Mouse (Mus musculus): ENCODE results near the gene Atp12a. TPM values are rescaled to one million over a fixed set of nuclear protein-coding genes. Genes with fewer than 3 reads are reported as not detected.

The Atp12a gene
- polyA plus RNA-seq, 1 experiment from 2014 or later: 0.04 TPM

DNA sequence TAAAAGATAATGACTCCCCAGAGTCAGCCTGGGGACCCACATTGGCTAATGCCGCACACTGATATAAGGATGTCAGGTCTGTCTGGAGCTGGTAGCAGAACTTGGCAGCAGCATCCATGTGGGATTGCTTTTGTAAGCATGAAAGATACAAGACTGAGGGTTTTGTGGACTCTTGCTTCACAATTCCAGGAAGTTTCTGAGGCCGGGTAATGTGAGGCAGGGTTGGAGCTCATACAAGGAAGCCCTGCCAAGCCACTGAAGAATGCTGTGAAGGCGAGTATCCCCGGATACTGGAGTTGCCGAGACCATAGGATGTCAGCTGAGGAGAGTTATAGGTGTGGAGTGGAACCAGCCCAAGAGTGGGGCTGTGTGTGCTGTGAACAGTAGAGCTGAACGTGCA, 5.7 kb upstream of the Atp12a start:
- 85% methylated on average over 6 of the region's 6 CpGs for WGBS
- no peaks in the 10 kb centered on the region for H3K4me1 ChIP-seq (replicated peaks; ENCODE audit: control insufficient read depth, insufficient read depth, low read length)

DNA sequence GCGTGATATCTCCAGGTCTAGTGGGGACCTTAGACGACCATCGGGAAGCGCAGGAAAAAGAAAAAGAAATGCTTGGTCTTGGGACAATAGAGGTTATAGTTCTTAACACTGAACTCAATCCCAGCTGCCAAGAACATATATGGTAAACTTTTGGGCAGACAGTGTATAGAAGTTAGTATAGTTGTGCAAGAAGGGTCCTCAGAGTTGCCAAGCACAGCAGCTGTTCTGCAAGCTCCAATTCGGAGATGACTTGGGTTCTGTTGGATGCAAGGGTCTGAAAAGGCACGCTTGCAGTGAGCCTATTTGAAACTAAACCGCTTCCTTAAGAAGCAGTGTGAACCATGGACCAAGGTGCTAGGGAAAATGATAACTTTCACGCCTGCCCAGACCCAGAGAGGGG, 424 bp downstream of the Atp12a start:
- WGBS: 38% methylated on average over 8 of the region's 8 CpGs

More for the DNA sequence above, 5.7 kb upstream of the Atp12a start:
- H3K27me3 ChIP-seq (ENCODE audit: control insufficient read depth, insufficient read depth, low read length): peaks cover 11% of the 10 kb centered on the region; the same call in 1 of the 2 replicates
- H3K4me2 ChIP-seq (ENCODE audit: low read depth, low read length, severe bottlenecking): no peak overlapping the region
- no peaks in the 10 kb centered on the region for H3K36me3 ChIP-seq (ENCODE audit: control insufficient read depth, insufficient read depth, low read length)
- H3K9me3 ChIP-seq (ENCODE audit: control insufficient read depth, low read length): no peaks in the 10 kb centered on the region
- ATAC-seq (replicated peaks; ENCODE audit: low FRiP score): no peak
- no peak overlapping the region for H3K4me3 ChIP-seq (ENCODE audit: low read depth, low read length)
- no peak for DNase-seq (ENCODE audit: low spot score)
- H3K27ac ChIP-seq (ENCODE audit: low read depth, low read length): no peak overlapping the region
- no peak overlapping the region for H3K9ac ChIP-seq (ENCODE audit: low read length)

DNA sequence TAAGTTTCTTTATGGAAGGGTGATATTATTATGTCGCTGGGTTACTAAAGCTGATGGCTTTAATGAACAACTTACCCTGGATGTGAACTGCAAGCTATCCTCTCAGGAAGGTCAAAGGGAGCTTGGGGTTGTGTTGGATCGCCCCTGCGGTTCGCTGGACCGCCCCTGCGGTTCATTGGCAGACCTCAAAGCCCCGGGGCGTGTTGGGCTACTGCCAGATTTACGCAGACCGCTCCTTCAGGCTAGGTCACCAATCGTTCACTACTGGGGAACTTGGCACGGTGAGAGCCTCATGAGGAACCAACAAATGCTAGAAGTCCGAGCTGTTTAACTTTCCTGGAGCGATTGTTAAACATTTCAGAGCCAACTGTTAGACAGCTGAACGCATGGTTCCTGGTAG, 1.8 kb downstream of the Atp12a start:
- DNase-seq (ENCODE audit: low spot score) (no peak), ATAC-seq (replicated peaks; ENCODE audit: low FRiP score) (no peak)
- H3K27ac ChIP-seq (ENCODE audit: low read depth, low read length): no peak overlapping the region
- 0 out of 2 replicates have a peak, but pooled peaks cover 2% of the 10 kb centered on the region for H3K4me1 ChIP-seq (replicated peaks; ENCODE audit: control insufficient read depth, insufficient read depth, low read length)
- peaks cover 39% of the 10 kb centered on the region for H3K27me3 ChIP-seq (ENCODE audit: control insufficient read depth, insufficient read depth, low read length)
- H3K4me3 ChIP-seq (ENCODE audit: low read depth, low read length): no peak overlapping the region
- H3K9me3 ChIP-seq (ENCODE audit: control insufficient read depth, low read length): no peaks in the 10 kb centered on the region
- H3K9ac ChIP-seq (ENCODE audit: low read length): no peak overlapping the region
- WGBS: 37% methylated on average over 15 of the region's 15 CpGs
- no peaks in the 10 kb centered on the region for H3K36me3 ChIP-seq (ENCODE audit: control insufficient read depth, insufficient read depth, low read length)
- no peak overlapping the region for H3K4me2 ChIP-seq (ENCODE audit: low read depth, low read length, severe bottlenecking)

More for the DNA sequence above, 424 bp downstream of the Atp12a start:
- Histone ChIP-seq H3K27me3 (ENCODE audit: control insufficient read depth, insufficient read depth, low read length) (peaks cover 39% of the 10 kb centered on the region), H3K9me3 (ENCODE audit: control insufficient read depth, low read length) (no peaks in the 10 kb centered on the region), H3K4me3 (ENCODE audit: low read depth, low read length) (peak overlapping the region; percentile 31), H3K9ac (ENCODE audit: low read length) (peak overlapping the region; percentile 23; the same call in 1 of the 2 replicates), H3K4me2 (ENCODE audit: low read depth, low read length, severe bottlenecking) (peak overlapping the region; percentile 58), H3K4me1 (replicated peaks; ENCODE audit: control insufficient read depth, insufficient read depth, low read length) (0 out of 2 replicates have a peak, but pooled peaks cover 2% of the 10 kb centered on the region), H3K36me3 (ENCODE audit: control insufficient read depth, insufficient read depth, low read length) (no peaks in the 10 kb centered on the region), H3K27ac (ENCODE audit: low read depth, low read length) (no peak overlapping the region)
- DNase-seq (ENCODE audit: low spot score): no peak
- ATAC-seq (replicated peaks; ENCODE audit: low FRiP score): no peak

DNA sequence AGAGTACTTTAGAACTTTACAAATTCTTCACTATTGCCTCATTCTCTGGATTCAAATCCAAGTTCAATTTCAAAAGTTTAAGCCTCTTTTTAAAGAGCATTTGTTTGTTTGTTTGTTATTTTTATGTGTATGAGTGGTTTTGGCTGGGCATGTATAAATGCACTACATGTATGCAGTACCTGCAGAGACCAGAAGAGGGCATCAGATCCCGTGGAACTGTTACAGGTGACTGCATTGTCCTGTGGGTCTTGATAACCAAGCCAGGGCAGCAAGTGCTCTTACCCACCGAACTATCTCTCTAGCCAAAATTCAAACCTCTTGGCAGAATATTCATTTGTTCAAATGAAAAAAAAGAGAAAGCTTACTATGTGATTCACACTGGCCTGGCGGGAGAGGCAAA, 4.0 kb downstream of the Atp12a start:
- no peaks in the 10 kb centered on the region for H3K9me3 ChIP-seq (ENCODE audit: control insufficient read depth, low read length)
- H3K4me1 ChIP-seq (replicated peaks; ENCODE audit: control insufficient read depth, insufficient read depth, low read length): 0 out of 2 replicates have a peak, but pooled peaks cover 2% of the 10 kb centered on the region
- peaks cover 31% of the 10 kb centered on the region for H3K27me3 ChIP-seq (ENCODE audit: control insufficient read depth, insufficient read depth, low read length)
- no peak overlapping the region for H3K27ac ChIP-seq (ENCODE audit: low read depth, low read length)
- DNase-seq (ENCODE audit: low spot score) (no peak), ATAC-seq (replicated peaks; ENCODE audit: low FRiP score) (no peak)
- no peak overlapping the region for H3K4me2 ChIP-seq (ENCODE audit: low read depth, low read length, severe bottlenecking)
- H3K9ac ChIP-seq (ENCODE audit: low read length): no peak overlapping the region
- no peak overlapping the region for H3K4me3 ChIP-seq (ENCODE audit: low read depth, low read length)
- no peaks in the 10 kb centered on the region for H3K36me3 ChIP-seq (ENCODE audit: control insufficient read depth, insufficient read depth, low read length)
- WGBS: 61% methylated on average over 3 of the region's 3 CpGs

DNA sequence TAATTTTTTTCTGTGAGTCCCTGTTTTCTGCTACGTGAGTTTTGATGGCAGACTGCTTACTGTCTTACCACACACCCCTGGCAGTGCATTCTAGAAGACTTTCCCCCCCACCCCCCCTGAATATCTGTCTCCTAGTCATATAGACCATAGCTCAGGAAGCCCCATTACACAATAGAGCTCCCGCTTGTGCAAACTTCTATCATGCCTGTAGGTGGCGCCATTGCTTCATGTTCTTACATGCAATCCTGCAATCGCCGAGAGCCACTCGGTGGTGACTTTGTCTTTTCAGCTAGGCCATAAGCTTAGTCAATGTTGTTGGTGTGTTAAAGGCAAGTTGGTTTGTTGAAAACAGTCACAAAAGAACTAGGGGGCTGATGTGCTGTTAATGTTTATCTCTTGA, 10.9 kb downstream of the Atp12a start:
- ATAC-seq (replicated peaks; ENCODE audit: low FRiP score): peak; percentile 58; the same call in 1 of the 2 replicates
- Histone ChIP-seq H3K4me3 (ENCODE audit: low read depth, low read length) (no peak overlapping the region), H3K4me1 (replicated peaks; ENCODE audit: control insufficient read depth, insufficient read depth, low read length) (no peaks in the 10 kb centered on the region), H3K27ac (ENCODE audit: low read depth, low read length) (no peak overlapping the region), H3K4me2 (ENCODE audit: low read depth, low read length, severe bottlenecking) (no peak overlapping the region), H3K27me3 (ENCODE audit: control insufficient read depth, insufficient read depth, low read length) (no peaks in the 10 kb centered on the region), H3K9ac (ENCODE audit: low read length) (no peak overlapping the region), H3K9me3 (ENCODE audit: control insufficient read depth, low read length) (no peaks in the 10 kb centered on the region), H3K36me3 (ENCODE audit: control insufficient read depth, insufficient read depth, low read length) (no peaks in the 10 kb centered on the region)
- DNase-seq (ENCODE audit: low spot score): peak; percentile 88
- 4% methylated on average over 6 of the region's 6 CpGs for WGBS

DNA sequence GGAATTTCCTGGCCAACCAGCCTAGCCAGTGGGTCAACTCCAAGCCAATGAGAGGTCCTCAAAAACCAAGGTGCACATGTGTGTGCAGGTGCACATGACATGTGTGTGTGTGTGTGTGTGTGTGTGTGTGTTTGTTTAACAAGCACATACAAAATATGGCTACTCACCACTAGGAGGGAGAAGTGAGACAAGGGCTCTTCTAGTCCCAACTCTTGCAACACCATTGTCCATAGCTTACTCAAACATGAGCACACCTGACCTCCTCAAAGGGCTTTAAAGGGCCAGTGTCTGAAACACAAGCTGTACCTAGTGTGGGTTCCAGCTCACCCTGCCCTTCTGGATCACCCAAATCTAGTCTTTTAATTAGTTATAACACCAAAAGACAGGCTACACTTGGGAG, 12.9 kb downstream of the Atp12a start:
- no peak for DNase-seq (ENCODE audit: low spot score)
- Histone ChIP-seq H3K9me3 (ENCODE audit: control insufficient read depth, low read length) (no peaks in the 10 kb centered on the region), H3K4me3 (ENCODE audit: low read depth, low read length) (no peak overlapping the region), H3K27me3 (ENCODE audit: control insufficient read depth, insufficient read depth, low read length) (no peaks in the 10 kb centered on the region), H3K27ac (ENCODE audit: low read depth, low read length) (no peak overlapping the region), H3K4me1 (replicated peaks; ENCODE audit: control insufficient read depth, insufficient read depth, low read length) (no peaks in the 10 kb centered on the region), H3K36me3 (ENCODE audit: control insufficient read depth, insufficient read depth, low read length) (no peaks in the 10 kb centered on the region), H3K4me2 (ENCODE audit: low read depth, low read length, severe bottlenecking) (no peak overlapping the region), H3K9ac (ENCODE audit: low read length) (no peak overlapping the region)
- no peak for ATAC-seq (replicated peaks; ENCODE audit: low FRiP score)

DNA sequence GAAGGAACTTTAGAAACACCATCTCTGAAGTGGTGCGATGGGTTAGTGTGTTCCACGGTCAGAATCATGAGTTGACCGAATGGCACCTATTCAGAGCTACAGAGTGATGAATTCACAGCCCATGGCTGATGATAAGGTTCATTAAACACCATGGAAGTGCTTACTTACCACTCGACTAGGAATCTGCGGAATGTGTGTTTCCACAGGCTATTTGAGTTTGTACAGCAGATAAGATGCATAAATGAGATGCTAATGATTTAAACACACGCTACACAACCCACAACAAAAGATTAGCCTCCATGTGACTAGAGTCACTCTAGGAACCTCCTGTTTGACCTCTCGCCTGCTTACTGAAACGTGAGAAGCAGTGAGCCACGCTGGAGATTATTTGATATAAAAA, 14.5 kb downstream of the Atp12a start:
- Histone ChIP-seq H3K27ac (ENCODE audit: low read depth, low read length) (no peak overlapping the region), H3K36me3 (ENCODE audit: control insufficient read depth, insufficient read depth, low read length) (no peaks in the 10 kb centered on the region), H3K4me1 (replicated peaks; ENCODE audit: control insufficient read depth, insufficient read depth, low read length) (no peaks in the 10 kb centered on the region), H3K4me3 (ENCODE audit: low read depth, low read length) (no peak overlapping the region), H3K4me2 (ENCODE audit: low read depth, low read length, severe bottlenecking) (no peak overlapping the region), H3K9ac (ENCODE audit: low read length) (no peak overlapping the region), H3K27me3 (ENCODE audit: control insufficient read depth, insufficient read depth, low read length) (no peaks in the 10 kb centered on the region), H3K9me3 (ENCODE audit: control insufficient read depth, low read length) (no peaks in the 10 kb centered on the region)
- DNase-seq (ENCODE audit: low spot score) (no peak), ATAC-seq (replicated peaks; ENCODE audit: low FRiP score) (no peak)
- 78% methylated on average over 9 of the region's 9 CpGs for WGBS

DNA sequence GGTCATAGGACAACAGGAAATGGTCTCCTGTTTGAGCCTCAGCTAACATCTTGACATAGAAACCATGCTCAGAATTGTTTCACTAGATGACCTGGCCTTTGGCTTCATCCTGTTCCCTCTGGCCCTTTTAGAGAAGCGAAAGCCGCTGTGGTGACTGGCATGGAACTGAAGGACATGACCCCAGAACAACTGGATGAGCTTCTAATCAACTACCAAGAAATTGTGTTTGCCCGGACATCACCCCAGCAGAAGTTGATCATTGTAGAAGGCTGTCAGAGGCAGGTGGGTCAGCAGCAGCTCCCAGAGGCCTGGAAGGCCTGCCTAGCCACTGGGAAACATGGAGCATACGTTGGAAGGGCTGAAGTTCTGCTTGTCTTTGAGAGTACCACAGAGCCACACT, 17.5 kb downstream of the Atp12a start:
- Histone ChIP-seq H3K4me3 (ENCODE audit: low read depth, low read length) (no peak overlapping the region), H3K4me1 (replicated peaks; ENCODE audit: control insufficient read depth, insufficient read depth, low read length) (no peaks in the 10 kb centered on the region), H3K27me3 (ENCODE audit: control insufficient read depth, insufficient read depth, low read length) (no peaks in the 10 kb centered on the region), H3K36me3 (ENCODE audit: control insufficient read depth, insufficient read depth, low read length) (no peaks in the 10 kb centered on the region), H3K4me2 (ENCODE audit: low read depth, low read length, severe bottlenecking) (no peak overlapping the region), H3K9ac (ENCODE audit: low read length) (no peak overlapping the region), H3K9me3 (ENCODE audit: control insufficient read depth, low read length) (no peaks in the 10 kb centered on the region), H3K27ac (ENCODE audit: low read depth, low read length) (no peak overlapping the region)
- ATAC-seq (replicated peaks; ENCODE audit: low FRiP score) (no peak), DNase-seq (ENCODE audit: low spot score) (no peak)
- WGBS: 83% methylated on average over 4 of the region's 4 CpGs

DNA sequence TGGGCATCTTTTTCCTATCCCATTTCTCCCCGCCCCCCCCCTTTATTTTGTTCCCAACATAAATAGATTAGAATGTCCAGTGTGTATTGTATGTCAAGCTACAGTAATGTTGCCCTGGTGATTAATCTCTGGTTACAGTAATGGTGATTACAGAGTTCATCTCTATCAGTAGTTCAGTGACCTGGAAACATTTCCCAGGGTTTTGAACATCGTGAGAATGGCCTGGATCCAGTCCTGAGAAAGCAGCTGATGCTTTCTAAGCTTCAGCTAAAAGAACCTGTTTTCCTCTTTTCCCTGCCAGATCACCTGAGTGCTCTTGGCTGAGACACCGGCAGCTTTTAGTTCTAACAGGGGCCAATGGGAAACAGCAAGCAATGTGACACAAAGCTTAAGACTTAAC, 25.4 kb downstream of the Atp12a start:
- Histone ChIP-seq H3K4me2 (ENCODE audit: low read depth, low read length, severe bottlenecking) (no peak overlapping the region), H3K4me1 (replicated peaks; ENCODE audit: control insufficient read depth, insufficient read depth, low read length) (no peaks in the 10 kb centered on the region), H3K27me3 (ENCODE audit: control insufficient read depth, insufficient read depth, low read length) (no peaks in the 10 kb centered on the region), H3K36me3 (ENCODE audit: control insufficient read depth, insufficient read depth, low read length) (no peaks in the 10 kb centered on the region), H3K9me3 (ENCODE audit: control insufficient read depth, low read length) (no peaks in the 10 kb centered on the region), H3K27ac (ENCODE audit: low read depth, low read length) (no peak overlapping the region), H3K4me3 (ENCODE audit: low read depth, low read length) (no peak overlapping the region), H3K9ac (ENCODE audit: low read length) (no peak overlapping the region)
- ATAC-seq (replicated peaks; ENCODE audit: low FRiP score): no peak
- no peak for DNase-seq (ENCODE audit: low spot score)
- 69% methylated on average over 3 of the region's 3 CpGs for WGBS

Measured in forebrain, embryonic 11.5 days (tissue).